Mouse (Mus musculus): ENCODE results near the gene Man2a2.

GRCm38 (mm10) chr7:80375376-80376039 lies 4.3 kb upstream of the Man2a2 start:
- TF ChIP-seq ZC3H11A (IDR thresholded peaks at IDR 0.05; ENCODE audit: borderline replicate concordance, low read depth, low read length) (no peak), ZNF384 (IDR thresholded peaks at IDR 0.05; ENCODE audit: low read depth, low read length) (no peak)

Data from ES-E14 (cell line).